Mouse (Mus musculus) cerebellum, postnatal 14 days (tissue): Measurements from ENCODE around the gene Cmtr1.

Experiments
- DNase-seq, 2 experiments: peaks; one replicate each; pipeline ENCODE4 v3.0.0; 2021; ENCODE audit warnings: mixed read lengths in 2 of 2

Gene Cmtr1

DNA sequence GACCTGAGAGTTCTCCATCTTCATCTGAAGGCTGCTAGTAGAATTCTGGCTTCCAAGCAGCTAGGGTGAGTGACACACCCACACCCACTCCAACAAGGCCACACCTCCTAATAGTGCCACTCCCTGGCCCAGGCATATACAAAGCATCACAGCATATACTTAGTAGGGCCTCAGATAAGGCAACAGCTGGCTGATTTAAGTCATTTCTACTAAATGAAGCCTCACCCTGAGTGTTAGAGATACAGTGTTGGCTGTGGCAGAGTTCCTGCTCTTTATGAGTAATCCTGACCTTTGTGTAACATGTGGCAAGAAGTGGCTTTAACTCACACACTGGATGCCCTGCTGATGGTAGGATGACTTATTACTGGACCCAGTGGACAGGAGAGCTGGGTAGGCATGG is 9.5 kb downstream of the Cmtr1 start:
- DNase-seq: no peak

DNA sequence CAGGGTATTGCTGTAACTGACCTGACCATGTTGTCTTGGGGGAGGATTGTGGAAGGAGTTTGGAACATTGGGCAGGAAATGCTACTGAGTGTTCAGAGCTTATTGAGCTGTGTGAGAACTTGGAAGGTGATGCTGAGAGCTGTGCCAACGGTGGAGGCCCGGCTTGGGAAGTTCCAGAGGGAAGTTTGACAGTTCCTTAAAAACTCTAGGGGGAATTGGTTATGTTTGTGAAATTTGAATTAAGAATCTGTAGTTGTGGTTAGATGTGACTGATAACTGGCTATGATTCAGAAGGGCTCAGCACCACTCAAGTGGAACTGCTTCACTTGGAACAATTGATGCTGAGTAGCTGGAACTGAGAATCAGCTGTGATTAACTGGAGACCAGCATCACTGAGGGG is 10.6 kb downstream of the Cmtr1 start:
- peak in 1 of 2 experiments; percentile 47 for DNase-seq

DNA sequence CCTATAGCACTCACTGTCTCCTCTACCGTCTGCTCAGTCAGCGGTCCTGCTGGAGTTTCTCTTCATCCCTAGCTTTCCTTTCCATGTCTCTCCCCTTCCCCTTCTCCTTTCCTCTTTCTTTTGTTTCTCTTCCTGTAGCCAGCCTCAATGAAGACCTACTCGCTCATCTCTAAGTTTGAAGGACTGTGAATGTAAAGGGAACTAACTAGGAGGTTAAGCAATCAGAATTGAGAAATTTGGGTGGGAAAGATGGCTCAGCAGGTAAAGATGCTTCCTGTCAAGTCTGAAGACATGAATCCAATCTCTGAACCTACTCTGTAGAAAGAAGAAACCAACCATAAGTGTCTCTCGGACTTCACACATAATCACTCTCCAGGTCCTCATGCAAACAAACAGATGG is 12.9 kb downstream of the Cmtr1 start:
- DNase-seq: no peak

DNA sequence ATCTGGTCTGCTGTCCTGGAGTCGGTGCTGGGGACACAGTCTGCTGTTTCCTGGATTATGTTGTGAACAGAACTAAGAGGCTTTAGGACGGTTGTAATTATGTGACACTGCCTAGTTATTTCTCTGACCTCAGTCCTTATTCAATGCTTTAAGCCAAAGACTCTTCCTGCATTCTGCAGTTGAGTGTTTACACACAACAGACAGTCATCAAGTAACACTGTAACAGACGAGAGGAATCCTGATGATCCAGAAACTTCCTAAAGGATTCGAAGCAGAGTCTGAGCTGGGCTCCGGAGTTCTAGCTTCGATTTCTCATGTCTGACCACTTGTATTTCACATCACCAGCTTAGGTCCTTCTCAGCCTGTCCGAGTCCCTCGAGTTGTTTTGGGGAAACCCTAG is 18.1 kb downstream of the Cmtr1 start:
- no peak for DNase-seq

DNA sequence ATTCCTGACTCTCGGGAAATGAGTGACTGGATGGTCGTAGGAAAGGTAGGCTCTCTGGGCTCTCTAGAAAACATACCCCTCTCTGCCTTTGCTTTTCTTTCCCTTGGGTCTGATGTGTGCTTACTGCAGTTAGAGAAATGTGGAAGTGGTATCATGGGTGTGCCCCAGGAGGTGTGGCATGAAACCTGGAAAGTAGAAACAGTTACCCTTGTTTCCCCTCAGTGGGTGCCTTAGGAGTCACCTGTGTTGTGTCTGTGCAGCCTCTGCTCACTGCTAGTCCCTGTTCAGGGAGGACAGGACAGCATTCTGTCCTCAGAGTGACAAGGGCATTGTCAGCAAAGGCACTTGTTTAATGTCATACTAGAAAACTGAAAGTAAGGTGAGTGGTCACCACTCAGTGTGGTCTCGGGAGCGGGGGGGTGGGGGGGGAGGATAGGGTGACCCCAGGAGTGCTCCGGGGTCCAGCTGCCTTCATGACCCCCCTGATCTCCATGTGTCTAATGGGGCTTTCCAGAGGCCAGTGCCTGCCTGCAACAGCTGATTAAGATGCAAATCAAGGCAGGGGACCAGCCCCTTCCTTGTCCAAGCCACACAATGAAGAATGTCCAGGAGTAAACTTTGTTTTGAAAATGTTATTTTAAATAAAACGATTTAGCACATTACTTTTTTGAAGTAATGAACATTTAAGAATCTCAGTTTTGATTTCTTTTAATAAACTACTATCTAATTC is 18.8 kb downstream of the Cmtr1 start:
- DNase-seq: no peak

DNA sequence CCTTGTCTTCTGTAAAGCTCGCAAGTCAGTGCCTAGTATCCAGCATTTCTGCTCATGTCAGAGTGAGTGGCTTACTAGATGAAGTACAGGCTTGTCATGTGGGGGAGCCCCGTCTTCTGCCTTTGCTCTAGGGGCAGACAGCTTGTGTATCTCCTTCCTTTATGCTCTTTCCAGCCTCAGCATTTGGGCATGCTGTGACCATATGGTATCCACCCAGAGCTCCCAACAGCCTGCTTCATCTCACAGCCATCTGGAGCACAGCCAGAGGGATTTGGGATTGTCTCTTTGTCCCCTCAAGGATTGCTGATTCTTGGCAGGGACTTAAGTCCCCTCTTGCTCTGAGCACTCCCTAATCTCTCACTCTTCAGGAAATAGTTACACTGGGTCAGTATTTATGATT is 19.8 kb downstream of the Cmtr1 start:
- peak; percentile 98 to 99 for DNase-seq

DNA sequence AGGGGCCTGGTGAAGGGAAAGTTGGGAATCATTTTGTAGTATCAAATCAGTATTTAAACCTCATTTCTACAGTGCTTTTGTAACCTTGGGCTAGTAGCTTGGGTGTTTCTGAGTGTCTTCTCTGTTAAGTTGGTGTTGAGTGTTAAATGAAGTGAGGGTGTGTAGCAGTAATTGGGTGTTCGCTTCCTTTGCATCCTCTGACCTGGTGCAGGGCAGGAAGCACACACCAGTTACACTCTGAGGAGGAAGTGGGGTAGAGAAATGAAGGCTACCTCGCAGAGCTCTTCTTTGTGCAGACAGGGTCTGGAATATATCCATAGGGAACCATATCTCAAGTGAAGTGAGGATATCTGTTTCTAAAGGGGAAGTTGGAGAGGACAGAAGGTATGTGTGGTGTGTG is 20.5 kb downstream of the Cmtr1 start:
- DNase-seq: no peak

DNA sequence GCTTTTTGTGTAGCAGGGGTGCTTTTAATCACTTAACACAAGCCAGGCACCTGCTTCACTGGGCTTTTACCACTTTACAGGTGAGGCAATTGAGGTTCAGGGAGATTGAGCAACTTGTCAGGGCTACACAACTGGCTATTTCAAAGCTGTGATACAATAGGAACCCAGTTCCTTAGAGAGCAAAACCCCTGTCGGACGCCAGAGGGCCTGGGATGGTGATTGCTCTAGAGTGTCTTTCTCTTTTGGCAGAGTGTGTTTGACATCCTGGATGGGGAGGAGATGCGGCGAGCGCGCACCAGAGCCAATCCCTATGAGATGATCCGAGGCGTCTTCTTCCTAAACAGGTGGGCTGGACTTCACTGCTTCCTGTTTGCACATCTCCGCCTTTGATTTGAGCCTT is 21.3 kb downstream of the Cmtr1 start:
- DNase-seq: peak; percentile 46 to 54

DNA sequence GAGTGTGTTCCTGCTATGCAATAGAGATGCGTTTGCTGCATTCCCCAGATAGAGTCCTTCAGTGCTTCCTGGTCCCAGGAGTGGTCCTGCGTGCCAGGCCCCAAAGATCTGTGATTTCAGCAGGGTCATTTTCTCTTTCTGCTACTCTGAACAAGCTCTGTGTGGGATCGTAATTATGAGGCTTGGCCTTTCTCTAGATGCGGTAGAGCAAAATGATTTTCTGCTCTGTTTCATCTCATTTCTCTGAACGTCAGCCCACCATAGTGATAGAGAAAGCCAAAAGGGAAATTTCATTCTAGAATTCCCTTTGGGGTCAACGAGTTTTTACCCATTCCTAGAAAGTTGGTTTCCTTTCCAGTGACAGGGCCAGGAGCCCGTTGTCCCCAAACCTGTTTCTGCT is 21.9 kb downstream of the Cmtr1 start:
- DNase-seq: peak in 1 of 2 experiments; percentile 26

DNA sequence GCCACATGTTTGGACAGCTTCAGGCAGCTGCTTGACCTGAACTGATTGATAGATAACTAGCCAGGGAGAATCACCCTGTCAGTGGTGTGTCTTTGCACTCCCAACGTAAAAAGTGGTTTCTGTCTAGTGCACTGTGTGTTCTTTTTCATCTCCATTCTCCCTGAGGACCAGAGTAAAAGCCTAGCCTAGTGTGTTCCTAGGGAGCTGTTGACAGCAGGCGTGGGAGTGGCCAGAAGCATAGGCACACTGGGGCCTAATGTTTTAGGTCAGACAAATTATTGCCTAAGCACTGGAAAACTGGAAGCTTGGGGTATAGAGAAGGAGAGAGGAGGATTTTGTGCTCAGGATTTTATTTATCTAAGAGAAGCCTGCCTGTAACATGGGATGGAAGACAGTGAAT is 22.7 kb downstream of the Cmtr1 start:
- DNase-seq: no peak

DNA sequence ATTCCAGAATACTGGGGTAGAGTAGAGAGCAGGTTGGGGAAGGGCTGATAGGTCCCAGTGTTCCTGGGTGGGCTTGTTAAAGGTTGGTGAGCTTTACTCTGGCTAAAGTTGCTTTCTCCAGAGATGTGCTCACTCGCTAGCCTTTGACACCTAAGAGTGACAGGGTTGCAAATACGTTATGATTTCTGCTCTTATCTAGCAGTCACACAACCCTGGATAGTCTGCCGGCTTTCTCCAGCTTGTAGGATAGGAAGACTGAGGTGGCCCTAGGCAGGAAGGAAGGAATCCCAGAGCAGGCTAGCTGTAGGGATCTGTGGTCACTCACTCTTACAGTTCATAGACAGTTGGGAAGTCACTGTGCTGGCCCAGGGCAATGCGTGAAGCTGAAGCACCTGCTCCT is 23.9 kb downstream of the Cmtr1 start:
- no peak for DNase-seq

DNA sequence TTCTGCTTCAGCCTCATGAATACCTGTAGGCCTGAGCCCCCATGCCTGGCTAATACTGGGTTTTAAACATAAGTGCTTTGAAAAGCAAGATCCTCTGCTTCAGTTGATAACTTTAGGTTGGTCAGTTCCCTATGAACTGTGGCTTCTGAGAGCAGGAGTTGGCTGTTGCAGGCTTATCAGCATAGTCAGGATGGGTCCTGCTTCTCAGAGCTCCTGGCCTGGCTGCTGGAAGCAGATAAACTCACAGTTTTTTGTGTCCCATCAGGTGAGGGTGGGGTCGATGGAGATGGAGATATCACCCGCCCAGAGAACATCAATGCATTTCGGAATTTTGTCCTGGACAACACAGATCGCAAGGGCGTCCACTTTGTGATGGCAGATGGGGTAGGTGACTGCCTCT is 26.4 kb downstream of the Cmtr1 start:
- no peak for DNase-seq

DNA sequence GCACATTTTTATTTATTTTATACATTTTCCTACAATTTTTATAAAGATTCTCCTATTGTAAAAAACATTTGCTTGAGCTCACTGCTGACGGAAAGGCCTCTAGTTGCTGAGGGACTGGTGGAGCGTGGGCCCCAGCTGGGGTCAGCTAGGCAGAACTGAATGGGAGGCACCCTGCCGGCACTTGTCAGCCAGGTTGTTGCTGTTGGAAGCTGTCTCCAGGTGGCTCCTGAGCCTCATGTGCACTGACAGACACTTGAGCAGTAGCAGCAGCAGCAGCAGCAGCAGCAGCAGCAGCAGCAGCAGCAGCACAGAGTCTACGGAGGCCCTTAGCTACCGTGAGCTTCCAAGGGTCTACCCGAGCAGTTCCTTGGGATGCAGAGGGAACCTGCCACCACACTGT is 27.0 kb downstream of the Cmtr1 start:
- DNase-seq: peak in 1 of 2 experiments; percentile 30

DNA sequence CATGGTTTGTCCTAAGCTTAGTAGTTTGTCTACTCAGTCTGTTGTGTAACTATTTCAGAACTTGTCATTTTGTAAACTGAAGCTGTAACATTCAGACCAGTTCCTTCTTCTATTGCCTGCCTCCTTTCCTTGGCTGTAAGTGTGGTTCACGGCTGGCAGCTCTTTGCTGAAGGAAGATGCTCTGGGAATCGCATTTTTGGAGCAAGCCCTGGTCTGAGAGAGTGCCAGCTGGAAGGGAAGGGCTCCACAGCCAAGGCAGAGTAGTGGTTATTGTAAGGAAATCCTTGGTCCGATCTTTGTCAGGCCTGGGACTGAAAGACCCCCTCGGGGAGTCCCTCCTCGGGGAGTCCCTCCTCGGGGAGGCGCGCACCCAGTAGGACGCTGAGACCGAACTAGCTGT is 28.2 kb downstream of the Cmtr1 start:
- peak; percentile 84 to 89 for DNase-seq

DNA sequence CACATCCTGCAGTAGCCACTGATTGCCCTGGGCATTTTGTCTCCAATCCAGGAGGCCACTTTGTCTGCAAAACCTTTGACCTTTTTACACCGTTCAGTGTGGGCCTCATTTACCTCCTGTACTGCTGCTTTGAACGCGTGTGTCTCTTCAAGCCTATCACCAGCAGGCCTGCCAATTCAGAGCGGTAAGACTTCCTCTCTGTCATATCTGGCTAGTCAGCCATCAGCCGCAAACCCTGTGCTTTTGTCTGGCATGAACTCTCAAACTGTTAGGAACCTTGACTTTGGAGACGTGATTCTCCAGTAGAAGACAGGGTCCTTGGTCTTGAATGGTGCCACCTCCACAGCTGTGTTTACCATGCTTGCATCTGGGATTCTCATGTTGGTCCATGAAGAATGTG is 29.9 kb downstream of the Cmtr1 start:
- no peak for DNase-seq

DNA sequence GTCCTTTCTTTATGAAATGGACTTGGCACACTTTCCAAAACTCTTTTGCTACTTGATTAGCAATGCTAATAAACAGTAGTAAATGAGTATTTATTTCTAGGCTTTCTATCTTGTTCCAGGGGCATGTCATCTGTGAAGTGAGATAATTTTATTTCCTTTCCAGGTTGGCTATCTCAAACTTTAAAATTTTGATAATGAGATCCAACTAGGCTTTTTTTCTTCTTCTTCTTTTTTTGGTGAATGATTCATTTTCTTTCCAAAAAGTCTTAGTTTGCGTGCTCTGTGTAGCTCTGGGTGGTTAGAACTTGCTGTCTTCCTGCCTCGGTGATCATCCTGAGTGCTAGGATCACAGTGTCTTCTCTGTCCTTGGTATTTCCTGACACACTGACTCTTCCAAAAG is 32.4 kb downstream of the Cmtr1 start:
- no peak for DNase-seq

DNA sequence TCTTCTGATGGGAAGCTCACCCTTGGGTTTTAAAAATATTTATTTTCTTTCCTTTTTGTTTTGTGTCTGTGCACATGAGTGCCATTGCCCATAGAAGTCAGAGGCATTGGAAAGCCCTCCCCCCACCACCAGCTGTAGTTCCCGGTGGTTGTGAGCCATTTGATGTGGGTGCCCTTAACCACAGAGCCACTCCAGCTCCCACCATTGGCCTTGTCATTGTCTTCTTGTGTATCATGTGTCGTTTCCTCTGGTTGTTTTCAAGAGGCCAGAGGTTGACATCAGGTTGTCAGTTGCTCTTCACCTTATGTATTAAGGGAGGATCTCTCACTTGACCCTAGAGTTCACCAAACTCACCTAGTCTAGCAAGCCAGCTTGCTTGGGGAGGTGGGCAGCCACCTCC is 33.2 kb downstream of the Cmtr1 start:
- no peak for DNase-seq

DNA sequence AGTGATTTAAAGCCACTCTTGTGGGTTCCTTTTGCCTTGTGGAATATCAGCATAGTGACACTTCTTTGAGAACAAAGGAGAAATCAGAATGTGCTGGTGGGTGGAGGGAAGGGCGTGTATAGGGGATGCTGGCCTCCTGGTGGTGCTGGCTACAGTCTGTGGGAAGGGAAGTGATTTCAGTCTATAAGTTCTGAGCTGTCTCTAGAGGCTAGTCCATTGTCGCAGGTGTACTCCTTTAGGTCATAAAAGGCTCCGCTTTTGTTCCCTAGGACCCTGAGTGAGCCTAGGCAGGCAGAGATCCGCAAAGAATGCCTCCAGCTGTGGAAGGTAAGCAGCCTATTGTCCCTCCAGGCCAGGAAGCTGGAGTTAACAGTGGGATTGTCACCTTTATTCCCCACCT is 34.1 kb downstream of the Cmtr1 start:
- no peak for DNase-seq

DNA sequence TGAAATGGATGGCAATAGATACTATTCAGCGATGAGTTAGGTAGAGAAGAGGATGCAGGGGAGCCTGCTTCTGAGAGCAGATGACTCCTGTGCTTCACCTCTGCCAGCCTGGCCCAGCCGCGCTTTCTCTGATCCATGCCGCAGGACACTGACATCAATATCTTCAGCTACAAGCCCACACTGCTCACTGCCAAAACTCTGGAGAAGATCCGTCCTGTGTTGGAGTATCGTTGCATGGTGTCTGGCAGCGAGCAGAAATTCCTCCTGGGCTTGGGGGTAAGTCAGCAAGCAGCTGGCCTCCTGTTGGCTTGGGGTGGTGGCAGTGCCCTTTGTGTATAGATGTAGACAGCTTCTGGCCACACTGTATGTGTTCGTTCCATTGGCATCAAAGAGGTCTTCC is 36.5 kb downstream of the Cmtr1 start:
- no peak for DNase-seq

DNA sequence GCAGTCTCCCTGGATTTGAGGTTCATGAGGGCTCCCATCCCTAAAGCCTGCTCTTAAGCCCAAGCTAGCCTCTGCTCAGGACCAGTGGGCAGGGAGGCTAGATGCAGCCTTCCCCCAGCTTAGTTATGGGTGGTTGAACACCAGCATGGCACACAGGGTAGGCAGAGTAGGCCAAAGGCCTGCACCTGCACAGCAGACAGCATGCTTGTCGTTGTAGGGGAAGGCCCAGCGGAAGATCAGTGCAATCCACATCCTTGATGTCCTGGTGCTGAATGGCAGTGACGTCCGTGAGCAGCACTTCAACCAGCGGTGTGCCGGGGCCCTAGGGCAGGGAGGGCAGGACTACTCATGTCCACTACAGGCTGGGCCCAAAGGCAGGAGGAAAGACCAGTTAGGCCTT is 38.0 kb downstream of the Cmtr1 start:
- DNase-seq: no peak

DNA sequence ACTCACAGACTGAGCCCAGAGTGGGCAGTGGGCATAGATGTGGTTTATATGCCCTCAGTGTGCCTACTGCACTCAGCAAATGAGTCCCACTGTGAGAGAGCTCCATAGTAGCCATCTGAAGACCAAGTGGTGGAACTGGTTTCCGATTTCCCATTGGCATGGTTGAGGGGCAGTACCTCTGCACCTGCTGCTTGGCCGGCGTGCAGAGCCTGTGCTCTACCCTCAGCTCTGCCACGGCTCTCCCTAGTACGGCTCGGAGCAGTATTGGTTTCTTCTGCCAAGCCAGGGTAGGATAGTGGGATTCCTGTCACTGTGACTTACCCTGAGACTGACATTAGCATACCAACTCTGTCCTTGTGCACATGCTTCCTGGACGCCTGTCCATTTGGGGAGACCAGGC is 40.2 kb downstream of the Cmtr1 start:
- no peak for DNase-seq

DNA sequence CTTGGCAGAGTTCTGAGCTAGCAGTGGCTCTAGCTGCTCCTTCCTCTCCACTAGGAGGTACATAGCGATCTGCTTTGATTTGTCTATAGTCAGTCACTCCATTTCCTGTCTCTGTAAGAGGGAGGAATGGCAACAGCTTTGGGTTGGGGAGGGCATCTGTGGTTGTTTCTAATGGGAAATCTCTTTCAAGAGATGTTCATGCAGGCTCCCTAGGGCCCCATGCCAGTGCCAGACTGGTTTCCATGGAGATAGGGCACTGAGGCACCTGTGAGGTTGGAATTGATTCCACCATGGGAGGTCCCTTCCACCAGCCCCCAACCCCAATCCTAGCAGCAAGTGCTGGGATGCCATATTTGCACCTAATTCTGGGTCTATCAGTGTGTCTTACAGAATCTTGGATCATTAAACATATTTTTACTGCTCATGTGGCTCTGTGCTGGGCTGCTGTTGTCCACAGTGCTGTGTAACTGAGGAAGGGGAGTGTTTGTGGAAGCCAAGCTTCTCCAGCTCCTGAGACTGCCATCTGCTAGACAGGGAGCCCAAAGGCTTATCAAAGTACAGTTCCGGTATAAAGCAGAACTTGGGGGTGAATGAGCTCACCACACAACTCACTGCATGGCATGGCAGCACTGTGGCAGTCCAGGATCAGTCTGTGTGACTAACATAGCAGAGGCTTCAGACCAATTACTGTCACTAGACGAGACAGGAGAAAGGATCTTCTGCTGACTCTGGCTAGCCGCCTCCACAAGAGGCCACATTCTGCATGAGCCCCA is 42.7 kb downstream of the Cmtr1 start:
- peak; percentile 58 to 60 for DNase-seq

DNA sequence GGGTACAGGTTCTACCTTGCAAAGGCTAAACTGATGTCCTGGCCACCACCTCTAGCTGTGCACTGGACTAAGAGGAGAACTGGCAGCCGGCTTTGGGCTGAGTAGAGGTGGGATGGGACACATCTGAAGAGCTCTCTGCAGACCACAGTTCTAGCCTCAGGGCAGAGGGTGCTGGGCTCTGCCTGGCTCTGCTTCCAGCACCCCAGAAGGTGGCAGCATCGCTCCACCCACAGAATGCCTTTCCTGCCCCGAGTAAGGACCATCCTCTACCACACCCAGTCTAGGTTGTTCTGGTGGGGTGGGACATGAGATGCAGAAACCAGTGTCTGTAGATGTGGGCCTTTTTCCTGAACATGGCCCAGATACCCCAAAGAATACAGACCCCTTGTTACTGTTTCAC is 44.4 kb downstream of the Cmtr1 start:
- peak; percentile 85 for DNase-seq

DNA sequence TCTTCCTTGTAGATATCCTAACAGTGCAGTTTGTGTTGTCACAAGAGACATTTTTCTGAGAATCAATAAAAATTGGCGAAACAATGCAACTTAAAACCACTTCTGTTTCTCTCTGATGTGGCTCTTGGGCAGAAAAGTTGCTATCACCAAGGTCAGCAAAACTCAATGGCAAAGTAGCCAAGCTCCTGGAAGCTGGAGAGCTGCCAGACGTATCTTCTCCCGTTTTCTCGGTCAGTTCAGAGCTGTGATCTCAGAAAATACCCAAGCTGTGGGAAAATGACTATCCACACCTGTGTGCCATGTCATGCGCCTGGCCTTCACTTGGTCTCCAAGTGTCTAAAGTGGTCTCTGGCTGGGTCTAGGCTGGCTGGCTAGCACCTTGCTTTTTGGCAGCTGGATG is 45.5 kb downstream of the Cmtr1 start:
- peak in 1 of 2 experiments; percentile 32 for DNase-seq
